Mouse (Mus musculus) testis, adult 2 months (tissue): ENCODE data around the gene Radil. TPM values are rescaled to one million over a fixed set of nuclear protein-coding genes. Genes with fewer than 3 reads are reported as not detected.

Experiments used
- H3K27ac ChIP-seq: fragments of 200-500 bp; 2 replicates; pipeline ENCODE4 v1.5.1; 2012; ENCODE audit warnings: low read depth, low read length; ENCODE audit not compliant: control insufficient read depth, insufficient read depth
- H3K27me3 ChIP-seq: fragments of 200-500 bp; 2 replicates; pipeline ENCODE4 v1.6.1; 2012; ENCODE audit warnings: mild to moderate bottlenecking, low read length, moderate library complexity; ENCODE audit not compliant: control insufficient read depth, insufficient read depth
- H3K36me3 ChIP-seq: fragments of 200-500 bp; 2 replicates; pipeline ENCODE4 v1.6.1; 2012; ENCODE audit warnings: mild to moderate bottlenecking, low read length; ENCODE audit not compliant: control insufficient read depth, insufficient read depth
- H3K4me1 ChIP-seq: fragments of 200-500 bp; 2 replicates; pipeline ENCODE4 v1.6.1; 2012; ENCODE audit warnings: low read length; ENCODE audit not compliant: control insufficient read depth, insufficient read depth
- H3K4me3 ChIP-seq: fragments of 200-500 bp; 2 replicates; pipeline ENCODE4 v1.5.1; 2012; ENCODE audit warnings: low read depth, mild to moderate bottlenecking, low read length, moderate library complexity, mixed read lengths; ENCODE audit not compliant: control insufficient read depth
- CTCF ChIP-seq: fragments of 200-500 bp; IDR thresholded peaks from 2 replicates; pipeline ENCODE4 v1.5.1; 2012; ENCODE audit warnings: low read depth, mild to moderate bottlenecking, inconsistent platforms, low read length, moderate library complexity; ENCODE audit not compliant: control insufficient read depth, insufficient read depth, insufficient replicate concordance
- POLR2A ChIP-seq: fragments of 200-500 bp; IDR thresholded peaks from 2 replicates; pipeline ENCODE4 v1.6.1; 2012; ENCODE audit warnings: low read depth, mild to moderate bottlenecking, inconsistent platforms, low read length, moderate library complexity; ENCODE audit not compliant: control insufficient read depth
- polyA plus RNA-seq: library from polyadenylated mRNA; depleted of rRNA; stranded (reverse); fragments of >200 nt; gene quantifications from 2 replicates; pipeline ENCODE4 v1.2.3, GENCODE M21; 2012; rRNA removed

The Radil gene
- polyA plus RNA-seq: 38.0 and 38.2 TPM in 2 replicates

DNA sequence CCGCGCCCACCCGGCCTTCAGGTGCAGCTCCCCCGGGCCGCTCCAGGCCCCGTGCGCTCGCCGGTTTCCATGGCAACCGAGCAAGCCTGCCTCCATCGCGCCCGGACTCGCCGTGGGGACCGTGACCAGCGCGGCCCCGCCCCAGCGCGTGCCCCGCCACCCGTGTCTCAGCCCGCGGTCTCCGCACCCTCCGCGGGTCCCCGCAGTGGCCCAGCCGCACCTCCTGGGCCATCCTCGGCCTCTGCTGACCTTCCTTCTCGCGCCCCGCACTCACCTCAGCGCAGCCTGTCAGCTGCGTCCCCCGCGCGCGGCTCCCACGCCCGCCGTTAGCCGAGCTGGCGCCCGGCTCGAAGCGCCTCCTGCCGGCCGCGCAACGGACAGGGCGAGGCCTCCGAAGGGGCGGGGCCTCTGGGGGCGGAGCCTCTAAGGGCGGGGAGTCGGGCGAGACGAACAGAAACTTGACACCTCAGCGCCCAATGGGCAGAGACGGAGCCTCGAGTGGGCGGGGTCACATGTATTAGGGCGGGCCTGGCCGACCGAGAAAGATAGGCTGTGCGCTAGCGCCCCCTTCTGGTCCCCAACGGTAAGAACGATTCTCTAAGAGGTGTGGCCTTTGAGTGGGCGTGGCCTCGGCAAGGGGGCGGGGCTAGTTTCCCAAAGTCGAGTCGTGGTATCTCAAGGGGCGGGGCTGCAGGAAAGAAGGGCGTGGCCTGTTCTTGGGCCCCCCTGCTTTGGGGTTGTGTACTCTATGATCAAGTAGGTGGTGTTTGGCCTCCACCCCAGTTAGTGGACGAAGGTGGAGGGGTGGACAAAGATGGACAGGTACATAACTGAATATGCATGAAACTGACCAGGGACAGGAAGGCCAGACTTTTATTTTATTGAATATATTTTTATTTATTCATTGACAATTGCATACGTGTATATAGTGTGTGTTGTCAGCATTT lies at the start of gene Radil:
TSS of gene Radil (minus strand) at position 393 of the 947 bp plus-strand sequence.
- H3K27ac ChIP-seq: peak within 1 kb of the TSS; percentile 97
- no peaks in the 10 kb centered on the region for H3K36me3 ChIP-seq
- TF ChIP-seq POLR2A: peak; percentile 79
- TF ChIP-seq CTCF: peak; percentile 95
- peaks cover 16% of the 10 kb centered on the region for H3K4me1 ChIP-seq
- peak within 1 kb of the TSS; percentile 96 for H3K4me3 ChIP-seq
- H3K27me3 ChIP-seq: no peaks in the 10 kb centered on the region

DNA sequence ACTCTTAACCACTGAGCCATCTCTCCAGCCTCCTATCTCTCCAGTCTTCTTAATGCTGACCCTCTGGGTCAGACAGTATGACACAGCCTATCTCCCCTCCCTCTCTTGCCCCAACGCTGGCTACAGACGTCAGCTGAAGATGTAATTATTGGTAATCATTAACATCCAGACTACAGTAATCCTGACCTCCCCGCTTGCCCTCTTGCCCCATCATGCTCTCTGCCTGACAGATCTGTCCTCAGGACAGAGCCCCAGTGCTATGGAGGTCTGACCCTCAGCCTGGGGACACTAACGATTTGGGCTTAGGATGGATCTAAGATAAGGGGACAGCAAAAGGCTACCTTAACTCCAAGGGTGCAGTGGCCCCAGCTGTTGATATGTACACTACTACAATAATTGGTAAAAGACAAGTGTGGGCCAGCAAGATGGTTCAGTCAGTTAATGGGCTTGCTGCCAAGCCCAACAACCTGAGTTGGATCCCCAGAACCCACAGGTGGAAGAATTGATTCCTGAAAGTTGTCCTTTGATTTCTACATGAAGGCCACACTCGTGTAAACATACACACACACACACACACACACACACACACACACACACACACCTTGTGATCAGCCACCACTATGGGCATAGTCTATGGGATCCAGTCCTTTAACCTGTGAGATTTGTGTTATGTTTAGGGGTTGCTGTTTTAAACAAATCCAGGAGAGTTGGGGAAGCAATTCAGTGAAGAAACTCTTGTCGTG lies 46.9 kb upstream of the Radil start:
- no peak overlapping the region for H3K27ac ChIP-seq
- H3K4me1 ChIP-seq: no peaks in the 10 kb centered on the region
- H3K36me3 ChIP-seq: no peaks in the 10 kb centered on the region
- TF ChIP-seq CTCF (no peak), POLR2A (no peak)
- H3K27me3 ChIP-seq: no peaks in the 10 kb centered on the region
- no peak overlapping the region for H3K4me3 ChIP-seq

DNA sequence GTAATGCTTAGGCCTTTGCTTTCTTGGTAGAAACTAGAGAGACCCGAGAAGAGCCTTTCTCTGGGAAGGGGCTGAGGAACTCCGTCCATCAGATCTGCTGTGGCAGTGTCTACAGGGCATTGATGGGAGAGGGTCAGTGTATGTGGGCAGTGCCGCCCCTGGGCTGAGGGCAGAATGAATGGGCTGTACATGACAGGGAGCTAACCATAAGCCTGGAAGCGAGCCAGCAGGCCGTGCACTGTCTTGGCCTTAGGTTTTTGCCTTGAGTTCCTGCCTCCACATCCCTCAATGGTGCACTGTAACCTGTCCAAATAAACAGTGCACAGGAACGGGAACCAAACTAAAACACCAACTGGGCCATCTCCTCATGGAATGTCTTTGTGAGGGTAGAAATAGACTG lies 45.8 kb upstream of the Radil start:
- H3K4me3 ChIP-seq: no peak overlapping the region
- H3K4me1 ChIP-seq: no peaks in the 10 kb centered on the region
- H3K27me3 ChIP-seq: no peaks in the 10 kb centered on the region
- no peaks in the 10 kb centered on the region for H3K36me3 ChIP-seq
- H3K27ac ChIP-seq: no peak overlapping the region
- TF ChIP-seq CTCF: no peak
- no peak for TF ChIP-seq POLR2A

DNA sequence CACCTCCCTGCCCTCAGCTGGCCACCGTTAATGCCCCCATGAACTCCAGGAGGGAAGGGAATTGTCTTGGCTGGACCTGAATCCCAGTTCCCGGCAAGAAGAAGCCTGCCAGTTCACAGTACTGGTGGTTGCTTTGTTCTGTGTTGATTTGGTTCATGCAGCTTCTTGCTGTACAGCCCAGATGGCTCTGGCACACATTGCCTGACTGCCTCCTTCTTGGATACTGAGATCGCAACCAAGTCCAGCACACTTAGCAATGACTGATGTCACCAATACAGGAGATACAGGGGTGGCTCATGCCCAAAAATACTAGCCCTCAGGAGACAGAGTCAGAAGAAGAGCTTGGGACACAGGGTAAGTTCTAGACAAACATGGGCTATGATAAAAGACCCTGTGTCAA lies 44.8 kb upstream of the Radil start:
- Histone ChIP-seq H3K4me1 (no peaks in the 10 kb centered on the region), H3K27me3 (no peaks in the 10 kb centered on the region), H3K27ac (no peak overlapping the region), H3K36me3 (no peaks in the 10 kb centered on the region), H3K4me3 (no peak overlapping the region)
- no peak for TF ChIP-seq POLR2A

DNA sequence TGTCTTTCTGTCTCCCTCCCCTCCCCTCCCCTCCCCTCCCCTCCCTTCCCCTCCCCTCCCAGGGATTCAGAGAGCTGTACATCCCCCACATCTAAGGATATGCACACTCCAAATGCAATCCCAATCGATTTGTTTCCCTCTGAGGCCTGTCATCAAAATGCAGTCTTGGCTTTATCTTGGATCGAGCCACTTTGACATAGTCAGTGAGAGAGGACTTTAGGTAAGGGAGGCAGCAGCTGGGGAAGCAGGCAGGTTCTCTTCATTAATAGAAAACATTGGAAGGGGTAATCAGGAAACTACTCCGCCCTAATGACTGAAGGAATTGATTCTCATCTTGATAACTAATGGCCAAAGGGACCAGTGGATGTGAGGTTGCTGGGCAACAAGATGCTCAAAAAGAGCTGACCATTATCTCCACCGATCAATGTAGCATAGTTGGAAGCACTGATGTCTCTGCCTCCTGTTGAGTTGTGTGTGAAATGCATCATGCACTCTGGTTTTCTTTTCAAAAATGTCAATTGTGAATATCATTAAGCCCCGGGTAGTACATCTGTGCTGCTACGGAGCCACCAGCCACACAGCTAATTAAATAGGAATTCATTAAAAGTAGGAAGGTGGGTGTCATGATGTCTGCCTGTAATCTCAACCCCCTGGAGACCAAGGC lies 40.2 kb upstream of the Radil start:
- H3K36me3 ChIP-seq: no peaks in the 10 kb centered on the region
- no peak overlapping the region for H3K27ac ChIP-seq
- no peaks in the 10 kb centered on the region for H3K27me3 ChIP-seq
- H3K4me1 ChIP-seq: peaks cover 2% of the 10 kb centered on the region; the same call in 1 of the 2 replicates
- no peak overlapping the region for H3K4me3 ChIP-seq
- TF ChIP-seq CTCF (no peak), POLR2A (no peak)

DNA sequence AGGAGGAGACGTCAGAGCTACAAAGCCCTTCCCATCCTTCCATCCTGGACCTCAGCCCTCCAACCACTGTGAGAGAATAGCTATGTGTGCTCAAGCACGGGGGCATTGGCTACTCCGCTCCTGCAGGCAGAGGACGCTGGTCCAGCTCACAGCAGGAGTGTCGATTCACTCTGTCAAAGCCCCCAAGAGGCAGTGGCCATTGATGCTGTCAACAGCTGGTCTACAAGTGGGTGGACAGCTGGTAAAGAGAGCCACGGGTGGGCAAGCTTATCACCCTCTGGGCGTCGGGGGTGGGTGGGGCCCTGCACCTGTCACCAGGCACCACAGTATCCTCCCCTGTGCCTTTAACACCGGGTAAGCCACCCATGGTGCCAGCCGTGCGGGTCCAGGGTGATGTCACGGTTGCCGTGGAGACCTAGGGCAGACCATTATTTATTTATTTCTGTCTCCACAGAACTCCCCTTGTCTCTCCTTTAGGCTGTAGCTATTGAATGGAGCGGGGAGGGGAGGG lies 32.8 kb upstream of the Radil start:
- Histone ChIP-seq H3K4me3 (no peak overlapping the region), H3K36me3 (no peaks in the 10 kb centered on the region), H3K4me1 (peaks cover 11% of the 10 kb centered on the region), H3K27me3 (no peaks in the 10 kb centered on the region), H3K27ac (no peak overlapping the region)
- TF ChIP-seq CTCF (no peak), POLR2A (no peak)

DNA sequence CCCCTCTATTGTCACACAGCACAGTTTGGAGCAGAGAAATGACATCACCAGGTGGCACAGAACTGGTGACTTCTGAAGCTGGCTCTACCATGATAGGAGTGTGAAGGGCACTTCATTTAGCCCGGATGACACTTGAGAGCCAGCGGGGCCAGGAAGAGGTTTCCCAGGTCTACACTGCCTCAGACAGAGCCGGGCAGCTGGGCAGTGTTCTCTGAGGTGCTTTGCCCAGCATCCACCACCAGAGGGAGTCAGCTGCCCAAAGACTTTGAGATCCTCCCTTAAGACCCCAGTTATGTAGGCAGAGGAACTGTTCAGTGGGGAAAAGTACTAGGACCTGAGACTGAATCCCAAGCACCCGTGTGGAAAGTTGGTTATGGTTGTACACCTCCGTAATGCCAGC lies 30.6 kb upstream of the Radil start:
- Histone ChIP-seq H3K36me3 (no peaks in the 10 kb centered on the region), H3K27ac (no peak overlapping the region), H3K4me3 (no peak overlapping the region), H3K4me1 (peaks cover 10% of the 10 kb centered on the region), H3K27me3 (no peaks in the 10 kb centered on the region)
- no peak for TF ChIP-seq POLR2A
- TF ChIP-seq CTCF: peak; percentile 68; the same call in 1 of the 2 replicates
